Mouse (Mus musculus): ENCODE data around the gene Tmem182.

GRCm38 (mm10) chr1:40879051-40879450 is 73.7 kb downstream of the Tmem182 start:
- no peak for TF ChIP-seq TAL1 (conservative IDR thresholded peaks at IDR 0.05; ENCODE audit: low read depth, low read length)
- TF ChIP-seq CTCF (IDR thresholded peaks at IDR 0.05; ENCODE audit: low read depth, low read length): peak; percentile 28; the same call in 1 of the 2 replicates
- no peak for TF ChIP-seq POLR2AphosphoS5 (IDR thresholded peaks at IDR 0.05; ENCODE audit: insufficient replicate concordance, low read depth, low read length)
